Mouse (Mus musculus) liver (tissue): ENCODE data around the gene Gm20458.

ENCODE experiments used
- DNase-seq: peaks from one replicate; pipeline ENCODE4 v3.0.0-alpha.2; 2020; ENCODE audit warnings: mixed read lengths

Gene Gm20458

GRCm38 (mm10) chr2:164453887-164454500, 6.8 kb upstream of the Gm20458 start:
- DNase-seq, result no peak

- DNase-seq, result peak; percentile 16
These were observed 5.9 kb upstream of the Gm20458 start for GRCm38 (mm10) chr2:164454846-164455245.

GRCm38 (mm10) chr2:164455421-164456190, 5.2 kb upstream of the Gm20458 start:
- no peak for DNase-seq

- no peak for DNase-seq
These were observed 4.4 kb upstream of the Gm20458 start for GRCm38 (mm10) chr2:164456413-164456812.

GRCm38 (mm10) chr2:164456864-164457300, 3.9 kb upstream of the Gm20458 start, which contains the start of gene Sys1:
Gene Sys1 (plus strand): TSS chr2:164456964.
- no peak for DNase-seq

GRCm38 (mm10) chr2:164457942-164458341, 2.8 kb upstream of the Gm20458 start:
- no peak for DNase-seq

- peak; percentile 35 for DNase-seq
These were observed 2.2 kb upstream of the Gm20458 start for GRCm38 (mm10) chr2:164458535-164458934.

GRCm38 (mm10) chr2:164465161-164465560, 4.4 kb downstream of the Gm20458 start:
- DNase-seq, result no peak

GRCm38 (mm10) chr2:164466787-164467186, 6.0 kb downstream of the Gm20458 start:
- no peak for DNase-seq

- DNase-seq, result peak; percentile 55
These were observed 9.5 kb downstream of the Gm20458 start for GRCm38 (mm10) chr2:164470254-164470653.

GRCm38 (mm10) chr2:164473624-164474023, 12.9 kb downstream of the Gm20458 start, which contains the start of gene Trp53tg5:
Gene Trp53tg5 (minus strand): TSS chr2:164473724.
- no peak for DNase-seq

GRCm38 (mm10) chr2:164485681-164486257, 25.0 kb downstream of the Gm20458 start, which contains the start of gene Dbndd2:
Gene Dbndd2 (plus strand): TSS chr2:164486106.
- DNase-seq, result no peak

- peak; percentile 41 for DNase-seq
These were observed 25.7 kb downstream of the Gm20458 start for GRCm38 (mm10) chr2:164486258-164487114.

- DNase-seq, result no peak
These were observed 26.4 kb downstream of the Gm20458 start for GRCm38 (mm10) chr2:164487115-164487527.

GRCm38 (mm10) chr2:164487812-164488211, 27.0 kb downstream of the Gm20458 start:
- DNase-seq, result no peak

- DNase-seq, result no peak
These were observed 33.4 kb downstream of the Gm20458 start for GRCm38 (mm10) chr2:164494126-164494525.

GRCm38 (mm10) chr2:164496331-164496730, 35.6 kb downstream of the Gm20458 start:
- no peak for DNase-seq

GRCm38 (mm10) chr2:164496847-164497690, 36.3 kb downstream of the Gm20458 start, which contains the start of gene Pigt:
Gene Pigt (plus strand): TSS chr2:164497520.
- DNase-seq, result peak; percentile 88

- no peak for DNase-seq
These were observed 37.0 kb downstream of the Gm20458 start for GRCm38 (mm10) chr2:164497691-164498268.

GRCm38 (mm10) chr2:164499317-164499716, 38.5 kb downstream of the Gm20458 start:
- DNase-seq, result no peak

GRCm38 (mm10) chr2:164500511-164500910, 39.7 kb downstream of the Gm20458 start:
- no peak for DNase-seq
